Mouse (Mus musculus): ENCODE measurements around the gene Zfp454. TPM values are rescaled to one million over a fixed set of nuclear protein-coding genes. Genes with fewer than 3 reads are reported as not detected.

The Zfp454 gene
- polyA plus RNA-seq (2015; fragmentation: Nextera tagmentation; extraction: Ambion mirVana) = 5.6 and 5.7 TPM in 2 replicates

DNA sequence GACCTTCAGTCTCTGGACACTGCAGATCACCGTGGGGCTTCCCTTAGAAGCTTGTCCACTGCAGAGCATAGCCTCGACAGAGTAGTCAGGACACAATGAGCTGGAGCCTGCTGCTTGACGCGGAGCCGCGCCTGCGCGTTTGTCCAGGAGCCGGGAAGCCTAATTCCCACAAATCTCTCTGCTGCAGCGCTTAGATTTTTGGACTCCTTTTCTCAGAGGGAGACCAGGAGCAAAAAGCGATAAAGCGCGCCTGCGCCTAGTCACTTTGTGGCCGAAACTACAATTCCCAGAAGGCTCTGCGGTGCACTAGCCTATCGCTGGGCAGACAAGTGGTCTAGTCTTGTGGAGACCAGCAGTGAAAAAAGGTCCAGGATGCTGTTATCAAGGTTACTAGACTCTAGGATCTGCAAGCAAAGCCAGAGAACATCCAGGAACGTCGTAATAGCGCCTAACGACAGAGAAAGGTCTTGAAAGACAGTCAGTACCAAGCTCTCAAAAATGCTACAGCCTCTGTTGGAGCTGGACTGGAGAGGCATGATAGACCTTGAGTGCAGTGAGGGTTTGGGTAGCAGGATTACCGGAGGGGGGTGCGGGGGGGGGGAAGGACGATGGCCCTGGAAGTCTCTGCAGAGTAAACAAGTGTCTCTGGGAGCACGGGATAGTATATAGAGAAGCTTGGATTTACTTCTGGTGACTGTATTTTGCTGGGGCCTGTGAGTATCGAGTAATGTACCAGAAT is at the start of gene Zfp454:
Gene Zfp454 (minus strand): TSS at position 262 of the 739 bp plus-strand sequence.
- Histone ChIP-seq H3K4me3 (replicated peaks) (peak within 1 kb of the TSS; percentile 48), H3K36me3 (no peaks in the 10 kb centered on the region), H3K9me3 (no peaks in the 10 kb centered on the region), H3K4me2 (peak within 1 kb of the TSS; percentile 59), H3K27me3 (replicated peaks) (no peaks in the 10 kb centered on the region), H3K9ac (peak within 1 kb of the TSS; percentile 45), H3K27ac (peak within 1 kb of the TSS; percentile 74), H3K4me1 (no peaks in the 10 kb centered on the region)
- ATAC-seq (ENCODE audit: insufficient read depth, low FRiP score, low read depth) = peak; percentile 85
- 5% methylated on average over 26 of the region's 26 CpGs for whole genome bisulfite sequencing

DNA sequence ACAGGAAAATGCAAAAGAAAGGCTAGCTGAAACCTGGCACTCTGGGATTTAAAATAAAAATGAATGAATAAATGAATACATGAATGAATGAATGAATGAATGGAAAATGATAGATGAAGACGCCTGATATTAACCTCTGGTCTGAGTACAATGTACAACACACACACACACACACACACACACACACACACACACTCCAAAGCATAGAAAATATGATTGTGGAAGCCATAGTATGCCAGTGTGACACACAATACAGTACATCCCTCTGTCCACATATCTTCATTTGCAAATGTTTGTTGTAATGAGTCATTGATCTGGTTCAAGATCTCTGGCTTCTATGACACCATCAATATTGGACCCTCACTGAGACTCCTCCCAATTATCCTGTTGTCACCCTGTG is 44.6 kb upstream of the Zfp454 start:
- H3K4me1 ChIP-seq = peaks cover 9% of the 10 kb centered on the region; the same call in 1 of the 2 replicates
- WGBS = 55% methylated on average over 1 of the region's 1 CpGs
- no peaks in the 10 kb centered on the region for H3K36me3 ChIP-seq
- H3K4me3 ChIP-seq (replicated peaks) = no peak overlapping the region
- no peaks in the 10 kb centered on the region for H3K27me3 ChIP-seq (replicated peaks)
- H3K9me3 ChIP-seq = no peaks in the 10 kb centered on the region
- H3K27ac ChIP-seq = no peak overlapping the region
- 0 out of 2 replicates have a peak, but pooled peaks have one; percentile 20 for ATAC-seq (ENCODE audit: insufficient read depth, low FRiP score, low read depth)
- peak overlapping the region; percentile 96; the same call in 1 of the 2 replicates for H3K4me2 ChIP-seq
- no peak overlapping the region for H3K9ac ChIP-seq

DNA sequence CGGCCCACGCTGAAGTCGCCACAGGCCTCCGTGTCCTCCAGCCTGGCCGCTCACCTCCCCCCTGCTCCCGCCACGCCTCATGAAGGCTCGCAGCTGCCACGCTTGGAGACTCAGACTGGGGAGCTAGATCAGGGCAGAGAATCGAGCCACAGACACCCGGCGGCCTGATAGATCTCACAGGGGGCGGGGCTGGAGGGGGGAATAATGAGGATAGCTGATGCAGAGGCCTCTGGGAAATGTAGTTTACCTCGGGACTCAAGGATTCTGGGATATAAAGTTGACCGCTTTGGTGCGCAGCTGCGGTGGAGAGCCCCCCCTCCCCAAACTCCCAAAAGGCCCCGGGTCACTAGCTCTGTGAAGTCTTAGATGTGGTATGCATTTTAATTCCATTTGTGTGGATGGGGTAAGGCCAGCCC is 44.0 kb upstream of the Zfp454 start, which contains the start of gene Zfp354b:
Gene Zfp354b (minus strand): TSS at position 183 of the 416 bp plus-strand sequence.
- no peaks in the 10 kb centered on the region for H3K9me3 ChIP-seq
- H3K4me2 ChIP-seq = peak within 1 kb of the TSS; percentile 96
- H3K9ac ChIP-seq = peak within 1 kb of the TSS; percentile 57
- no peaks in the 10 kb centered on the region for H3K27me3 ChIP-seq (replicated peaks)
- peak within 1 kb of the TSS; percentile 75 for H3K4me3 ChIP-seq (replicated peaks)
- peak; percentile 90 for ATAC-seq (ENCODE audit: insufficient read depth, low FRiP score, low read depth)
- no peaks in the 10 kb centered on the region for H3K36me3 ChIP-seq
- under 1% methylated on average over 18 of the region's 18 CpGs for WGBS
- H3K27ac ChIP-seq = 0 out of 2 replicates have a peak within 1 kb of the TSS, but pooled peaks have one; percentile 9
- peaks cover 9% of the 10 kb centered on the region; the same call in 1 of the 2 replicates for H3K4me1 ChIP-seq

DNA sequence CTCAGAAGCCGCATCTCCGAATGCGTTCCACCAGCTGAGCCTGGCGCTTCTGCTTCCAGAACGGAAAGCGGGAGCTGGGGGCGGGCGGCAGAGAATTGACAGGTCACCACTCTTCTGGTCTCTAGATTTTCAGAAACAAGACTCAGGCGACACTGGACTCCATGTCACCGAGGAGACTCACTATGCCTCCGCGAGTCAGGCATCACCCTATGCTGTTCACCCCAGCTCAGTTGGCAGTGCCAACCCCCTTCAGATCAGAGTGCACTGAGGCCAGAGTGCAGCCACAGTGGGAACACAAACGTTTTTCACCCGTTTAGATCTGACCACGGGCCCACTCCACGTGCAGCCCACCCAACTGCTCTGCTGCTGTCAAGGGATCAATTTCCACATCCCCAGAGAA is 43.6 kb upstream of the Zfp454 start:
- 1% methylated on average over 16 of the region's 16 CpGs for WGBS
- Histone ChIP-seq H3K27me3 (replicated peaks) (no peaks in the 10 kb centered on the region), H3K9me3 (no peaks in the 10 kb centered on the region), H3K9ac (peak overlapping the region; percentile 57), H3K4me3 (replicated peaks) (peak overlapping the region; percentile 75), H3K36me3 (no peaks in the 10 kb centered on the region), H3K4me2 (peak overlapping the region; percentile 96), H3K4me1 (peaks cover 9% of the 10 kb centered on the region; the same call in 1 of the 2 replicates), H3K27ac (0 out of 2 replicates have a peak overlapping the region, but pooled peaks have one; percentile 9)
- peak; percentile 62 for ATAC-seq (ENCODE audit: insufficient read depth, low FRiP score, low read depth)

DNA sequence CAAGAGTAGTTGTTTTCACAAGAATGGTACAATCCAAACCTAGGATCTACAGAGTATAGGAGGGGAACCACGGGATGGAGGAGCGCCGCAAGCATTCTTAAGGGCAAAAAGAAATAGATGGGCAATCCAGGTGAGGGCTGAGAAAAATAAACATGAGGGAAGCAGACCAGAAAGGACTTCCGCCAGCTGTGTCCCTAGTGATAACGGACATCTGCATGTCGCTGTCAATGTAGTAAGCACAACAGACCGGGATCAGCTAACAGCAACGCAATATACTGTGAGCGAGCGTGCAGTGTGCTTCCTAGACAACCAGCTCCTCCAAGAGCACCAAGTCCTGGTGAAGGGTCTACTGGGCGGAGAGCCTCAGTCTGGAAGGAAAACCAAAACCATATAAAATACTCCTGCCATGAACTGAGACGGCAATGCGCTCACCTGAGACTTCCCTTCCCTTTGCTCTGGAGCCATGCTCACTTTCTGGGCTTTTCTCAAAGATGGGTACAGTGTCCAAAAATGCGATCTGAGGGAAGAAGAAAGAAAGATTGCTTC is 43.1 kb upstream of the Zfp454 start:
- 10% methylated on average over 14 of the region's 14 CpGs for WGBS
- H3K4me2 ChIP-seq = peak overlapping the region; percentile 96
- peak overlapping the region; percentile 75 for H3K4me3 ChIP-seq (replicated peaks)

DNA sequence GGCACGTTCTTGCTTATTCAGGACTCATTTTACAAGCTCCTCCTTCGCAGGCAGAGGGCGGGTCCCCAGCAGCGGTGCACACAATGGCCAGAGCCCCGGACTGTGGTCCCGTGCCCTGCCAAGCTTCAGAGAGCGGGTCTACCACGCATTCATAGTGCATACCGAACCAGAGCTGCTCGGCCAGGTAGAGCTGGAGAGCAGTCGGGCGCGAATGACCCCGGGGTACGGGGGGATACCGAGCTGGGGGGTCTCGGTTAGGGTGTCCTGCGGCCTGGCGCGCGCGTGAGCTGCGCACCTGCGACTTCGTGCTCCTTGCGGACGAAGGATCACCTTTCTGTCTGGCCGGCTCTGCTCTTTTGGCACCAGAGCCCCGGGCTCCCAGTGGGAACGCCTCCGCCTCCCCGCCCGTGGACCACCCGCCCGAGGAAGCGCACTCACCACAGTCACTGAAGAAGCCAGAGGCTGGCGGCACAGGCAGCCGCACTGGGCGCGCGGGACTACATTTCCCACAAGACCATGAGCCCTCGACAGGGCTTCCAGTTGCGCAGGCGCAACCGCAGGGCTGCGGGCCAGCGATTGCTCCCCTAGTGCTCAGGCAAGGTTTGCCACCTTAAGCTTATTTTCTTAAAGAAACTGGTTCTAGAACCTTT is 28.3 kb upstream of the Zfp454 start, which contains the start of gene Zfp2:
Gene Zfp2 (minus strand): TSS at position 495 of the 650 bp plus-strand sequence.
- peak within 1 kb of the TSS; percentile 61 for H3K9ac ChIP-seq
- peak within 1 kb of the TSS; percentile 69 for H3K27ac ChIP-seq
- peak; percentile 96 for ATAC-seq (ENCODE audit: insufficient read depth, low FRiP score, low read depth)
- H3K4me1 ChIP-seq = no peaks in the 10 kb centered on the region
- H3K4me2 ChIP-seq = peak within 1 kb of the TSS; percentile 62
- H3K4me3 ChIP-seq (replicated peaks) = peak within 1 kb of the TSS; percentile 90
- H3K9me3 ChIP-seq = no peaks in the 10 kb centered on the region
- no peaks in the 10 kb centered on the region for H3K27me3 ChIP-seq (replicated peaks)
- WGBS = under 1% methylated on average over 47 of the region's 47 CpGs
- H3K36me3 ChIP-seq = peaks cover 13% of the 10 kb centered on the region

More for the DNA sequence above, 43.1 kb upstream of the Zfp454 start:
- Histone ChIP-seq H3K27ac (no peak overlapping the region), H3K27me3 (replicated peaks) (no peaks in the 10 kb centered on the region), H3K9me3 (no peaks in the 10 kb centered on the region), H3K9ac (peak overlapping the region; percentile 57), H3K4me1 (peaks cover 9% of the 10 kb centered on the region; the same call in 1 of the 2 replicates), H3K36me3 (no peaks in the 10 kb centered on the region)
- ATAC-seq (ENCODE audit: insufficient read depth, low FRiP score, low read depth) = no peak; the same call in 1 of the 2 replicates

DNA sequence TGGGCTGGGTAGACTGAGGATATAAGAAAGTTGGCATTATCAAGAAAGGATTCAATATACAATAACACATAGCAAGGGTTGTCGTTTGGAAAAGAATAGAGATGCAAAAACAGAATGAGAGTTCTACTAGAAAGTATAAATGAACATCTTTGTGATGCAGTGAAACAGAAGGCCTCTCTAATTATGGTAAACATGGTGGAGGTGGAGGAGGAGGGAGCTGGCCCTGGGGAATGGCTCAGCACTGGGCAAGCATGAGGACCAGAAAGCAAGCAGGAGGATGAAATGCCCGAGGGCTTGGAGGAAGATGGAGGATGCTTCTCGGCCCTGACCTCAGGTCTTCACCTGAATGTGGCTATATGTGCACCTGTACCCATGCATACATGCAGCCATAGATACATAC is 27.0 kb upstream of the Zfp454 start:
- WGBS = 85% methylated on average over 3 of the region's 3 CpGs
- no peak overlapping the region for H3K9ac ChIP-seq
- no peak overlapping the region for H3K27ac ChIP-seq
- no peak overlapping the region for H3K4me2 ChIP-seq
- no peak for ATAC-seq (ENCODE audit: insufficient read depth, low FRiP score, low read depth)
- H3K4me1 ChIP-seq = no peaks in the 10 kb centered on the region
- peaks cover 21% of the 10 kb centered on the region for H3K36me3 ChIP-seq
- no peaks in the 10 kb centered on the region for H3K9me3 ChIP-seq
- no peak overlapping the region for H3K4me3 ChIP-seq (replicated peaks)
- no peaks in the 10 kb centered on the region for H3K27me3 ChIP-seq (replicated peaks)

DNA sequence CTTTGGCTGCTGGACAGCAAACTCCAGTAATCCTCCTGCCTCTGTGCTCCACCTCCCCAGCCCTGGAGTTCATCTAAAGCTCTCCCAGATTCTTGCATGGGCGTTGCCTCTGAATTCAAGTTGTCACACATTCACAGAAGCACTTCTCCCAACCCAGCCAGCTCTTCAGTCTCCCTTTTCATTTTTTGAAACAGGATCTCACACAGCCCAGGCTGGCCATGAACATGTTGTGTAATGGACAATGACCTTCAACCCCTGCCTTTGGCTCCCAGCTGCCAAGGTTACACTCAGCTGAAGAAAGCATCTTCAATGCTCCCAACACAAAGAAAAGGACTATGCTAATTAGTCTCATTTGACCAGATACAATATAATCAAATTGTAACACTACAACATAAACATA is 25.9 kb upstream of the Zfp454 start:
- H3K4me1 ChIP-seq = no peaks in the 10 kb centered on the region
- H3K27ac ChIP-seq = no peak overlapping the region
- WGBS = 83% methylated on average over 1 of the region's 1 CpGs
- ATAC-seq (ENCODE audit: insufficient read depth, low FRiP score, low read depth) = no peak
- H3K4me3 ChIP-seq (replicated peaks) = no peak overlapping the region
- peaks cover 30% of the 10 kb centered on the region for H3K36me3 ChIP-seq
- H3K27me3 ChIP-seq (replicated peaks) = no peaks in the 10 kb centered on the region
- H3K4me2 ChIP-seq = no peak overlapping the region
- H3K9ac ChIP-seq = no peak overlapping the region
- H3K9me3 ChIP-seq = no peaks in the 10 kb centered on the region

DNA sequence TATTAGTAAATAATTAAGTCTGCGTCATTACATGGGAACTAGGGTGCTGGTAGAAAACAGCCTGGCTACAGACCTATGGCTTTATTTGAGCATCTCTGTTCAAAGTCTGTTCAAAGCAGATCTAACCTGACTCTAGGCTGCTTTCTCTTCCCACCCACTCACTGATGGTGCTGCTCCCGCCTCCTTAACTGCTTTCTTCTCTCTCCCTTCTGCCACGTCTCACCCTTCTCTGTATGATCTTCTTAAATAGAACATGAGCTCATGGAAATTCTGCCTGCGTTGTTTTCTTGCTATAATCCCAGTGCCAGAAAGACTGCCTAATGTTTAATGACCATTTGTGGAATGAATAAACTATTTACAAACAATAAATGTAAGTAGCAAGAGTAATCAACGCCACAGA is 20.7 kb upstream of the Zfp454 start:
- 91% methylated on average over 5 of the region's 5 CpGs for WGBS
- Histone ChIP-seq H3K9ac (no peak overlapping the region), H3K9me3 (no peaks in the 10 kb centered on the region; the same call in 1 of the 2 replicates), H3K4me3 (replicated peaks) (no peak overlapping the region), H3K4me2 (no peak overlapping the region), H3K27ac (no peak overlapping the region), H3K27me3 (replicated peaks) (no peaks in the 10 kb centered on the region), H3K36me3 (peaks cover 72% of the 10 kb centered on the region), H3K4me1 (no peaks in the 10 kb centered on the region)
- no peak for ATAC-seq (ENCODE audit: insufficient read depth, low FRiP score, low read depth)

DNA sequence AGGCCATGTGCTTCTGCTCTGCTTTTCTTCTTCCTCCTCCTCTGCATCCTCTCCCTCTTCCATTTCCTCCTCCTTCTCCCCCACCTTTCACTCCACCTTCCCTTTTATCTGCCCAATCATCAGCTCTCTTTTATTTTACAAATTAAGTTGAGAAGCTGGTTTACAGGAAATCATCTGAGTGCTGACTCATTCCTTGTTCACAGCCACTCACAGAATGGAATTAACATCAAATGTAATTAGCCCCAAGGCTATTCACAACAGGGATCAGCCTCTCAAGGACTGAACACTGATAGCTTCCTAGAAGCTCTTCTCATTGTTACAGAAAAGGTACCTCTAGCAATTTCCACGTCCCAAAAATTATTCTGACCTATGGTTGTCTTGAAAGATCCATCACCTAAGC is 9.9 kb upstream of the Zfp454 start:
- Histone ChIP-seq H3K4me2 (no peak overlapping the region), H3K4me1 (no peaks in the 10 kb centered on the region), H3K9me3 (peaks cover 10% of the 10 kb centered on the region; the same call in 1 of the 2 replicates), H3K27ac (no peak overlapping the region), H3K27me3 (replicated peaks) (no peaks in the 10 kb centered on the region), H3K4me3 (replicated peaks) (no peak overlapping the region), H3K36me3 (peaks cover 28% of the 10 kb centered on the region), H3K9ac (no peak overlapping the region)
- ATAC-seq (ENCODE audit: insufficient read depth, low FRiP score, low read depth) = no peak
- 66% methylated on average over 1 of the region's 1 CpGs for WGBS

DNA sequence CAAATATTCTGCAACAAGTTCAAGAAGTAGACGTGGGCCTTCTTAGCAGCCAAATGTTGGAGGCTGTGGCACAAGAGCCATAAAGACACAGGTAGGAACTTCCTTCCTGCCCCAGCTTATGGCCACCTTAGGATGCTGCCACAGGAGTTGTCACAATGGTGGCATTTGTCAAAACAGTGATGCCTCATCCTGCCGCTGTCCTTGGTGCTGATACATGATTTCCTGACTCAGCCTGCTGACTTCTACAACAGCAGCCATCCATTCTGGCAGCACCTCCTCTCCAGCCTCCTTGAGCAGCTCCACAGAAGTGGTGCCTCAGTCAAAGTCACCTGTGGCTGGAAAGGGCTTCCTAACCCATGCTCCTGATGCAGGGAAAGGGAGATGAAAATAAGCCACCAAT is 5.0 kb upstream of the Zfp454 start:
- ATAC-seq (ENCODE audit: insufficient read depth, low FRiP score, low read depth) = no peak
- H3K9ac ChIP-seq = no peak overlapping the region
- no peak overlapping the region for H3K4me2 ChIP-seq
- WGBS = 49% methylated on average over 2 of the region's 2 CpGs
- H3K4me3 ChIP-seq (replicated peaks) = no peak overlapping the region
- no peaks in the 10 kb centered on the region for H3K36me3 ChIP-seq
- H3K27me3 ChIP-seq (replicated peaks) = no peaks in the 10 kb centered on the region
- no peaks in the 10 kb centered on the region for H3K9me3 ChIP-seq
- H3K27ac ChIP-seq = no peak overlapping the region
- H3K4me1 ChIP-seq = no peaks in the 10 kb centered on the region

Measured in stomach, embryonic 15.5 days (tissue).